Mouse (Mus musculus): ENCODE measurements around the gene Ndufv1.
"Not testable (repeated sequence)": the region's sequence is repeated elsewhere in the genome, so short reads cannot be mapped to it uniquely, and the experiment has no call there.

Ndufv1 gene

DNA sequence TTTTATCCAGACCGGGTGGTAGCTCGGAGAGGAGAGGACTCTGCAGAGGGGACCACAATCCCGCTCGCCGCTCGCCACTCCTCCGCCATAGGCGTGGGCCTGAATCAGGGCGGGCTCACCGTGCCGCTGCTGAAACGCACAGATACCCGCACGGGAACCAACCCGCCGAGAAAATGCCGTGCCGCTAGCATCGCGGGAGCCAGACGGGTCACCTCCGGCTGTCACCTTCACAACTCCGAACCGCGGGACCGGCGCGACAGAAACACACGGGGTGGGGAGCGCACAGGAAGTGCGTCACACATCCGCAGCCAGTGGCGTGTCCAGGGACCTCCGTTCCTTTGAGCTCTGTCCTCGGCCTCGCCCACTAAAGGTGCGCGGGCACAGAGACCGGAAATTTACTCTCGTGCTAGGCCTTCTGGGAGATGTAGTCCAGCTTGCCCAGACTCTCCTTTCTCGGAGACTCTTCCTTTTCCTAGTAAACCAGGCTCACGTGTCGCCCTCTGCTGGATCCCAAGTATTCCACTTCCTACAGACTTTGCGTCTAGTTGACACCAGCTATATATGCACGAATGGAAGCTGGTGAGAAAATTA, at the start of gene Ndufv1:
Gene Ndufv1, minus strand, starts transcription at position 375 of the 591 bp plus-strand sequence.
- peak; percentile 98 to 99 for DNase-seq (ENCODE audit: low spot score in 2 of 2)

DNA sequence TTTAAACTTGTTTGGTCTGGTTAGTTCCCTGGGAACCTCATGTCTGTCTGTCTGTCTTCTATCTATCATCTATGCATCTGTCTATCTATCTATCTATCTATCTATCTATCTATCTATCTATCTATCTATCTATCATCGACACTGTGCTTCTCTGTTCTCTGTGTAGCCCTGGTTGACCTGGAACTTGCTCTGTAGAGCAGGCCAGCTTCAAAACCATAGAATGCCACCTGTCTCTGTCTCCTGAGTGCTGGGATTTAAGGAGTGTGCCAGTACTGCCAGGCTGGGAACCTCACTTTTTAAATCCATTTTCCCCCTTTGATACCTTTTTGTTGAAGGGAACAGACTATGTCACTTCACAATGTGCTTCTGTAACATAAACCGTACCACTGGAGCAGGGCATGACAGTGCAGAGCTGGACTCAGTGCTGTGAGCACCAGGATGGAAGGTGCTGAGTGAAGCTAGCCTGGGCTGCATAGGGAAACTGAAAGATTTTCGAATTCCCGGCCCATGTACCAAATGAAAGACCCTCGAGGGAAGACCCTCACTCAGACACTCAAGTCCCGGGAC, 48.4 kb upstream of the Ndufv1 start:
- no peak for DNase-seq (ENCODE audit: low spot score in 2 of 2)

DNA sequence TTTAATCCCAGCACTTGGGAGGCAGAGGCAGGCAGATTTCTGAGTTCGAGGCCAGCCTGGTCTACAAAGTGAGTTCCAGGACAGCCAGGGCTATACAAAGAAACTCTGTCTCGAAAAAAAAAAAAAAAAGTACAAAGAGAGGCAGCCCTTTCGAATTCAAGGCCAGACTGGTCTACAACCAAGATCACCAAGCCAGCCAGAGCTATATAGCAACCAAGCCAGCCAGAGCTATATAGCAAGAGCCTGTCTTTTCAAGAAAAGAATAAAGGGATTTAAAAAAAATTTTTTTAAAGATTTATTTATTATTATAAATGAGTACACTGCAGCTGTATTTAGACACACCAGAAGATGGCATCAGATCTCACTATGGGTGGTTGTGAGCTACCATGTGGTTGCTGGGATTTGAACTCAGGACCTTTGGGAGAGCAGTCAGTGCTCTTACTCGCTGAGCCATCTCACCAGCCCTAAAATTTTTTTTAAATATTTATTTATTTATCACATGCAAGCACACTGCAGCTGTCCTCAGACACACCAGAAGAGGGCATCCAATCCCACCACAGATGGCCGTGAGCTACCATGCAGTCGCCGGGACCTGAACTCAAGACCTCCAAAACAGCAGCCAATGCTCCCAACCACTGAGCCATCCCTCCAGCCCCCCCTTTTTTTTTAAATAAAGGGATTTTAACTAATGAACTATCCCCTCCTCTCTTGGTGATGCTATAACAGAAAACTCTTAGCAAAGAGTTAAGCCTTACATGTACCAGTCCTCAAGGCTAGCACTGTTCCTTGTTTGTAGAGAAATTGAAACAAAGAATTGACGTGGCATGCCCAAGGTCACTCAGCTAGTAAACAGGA, 47.7 kb upstream of the Ndufv1 start:
- not testable (repeated sequence) for DNase-seq (ENCODE audit: low spot score in 2 of 2)

DNA sequence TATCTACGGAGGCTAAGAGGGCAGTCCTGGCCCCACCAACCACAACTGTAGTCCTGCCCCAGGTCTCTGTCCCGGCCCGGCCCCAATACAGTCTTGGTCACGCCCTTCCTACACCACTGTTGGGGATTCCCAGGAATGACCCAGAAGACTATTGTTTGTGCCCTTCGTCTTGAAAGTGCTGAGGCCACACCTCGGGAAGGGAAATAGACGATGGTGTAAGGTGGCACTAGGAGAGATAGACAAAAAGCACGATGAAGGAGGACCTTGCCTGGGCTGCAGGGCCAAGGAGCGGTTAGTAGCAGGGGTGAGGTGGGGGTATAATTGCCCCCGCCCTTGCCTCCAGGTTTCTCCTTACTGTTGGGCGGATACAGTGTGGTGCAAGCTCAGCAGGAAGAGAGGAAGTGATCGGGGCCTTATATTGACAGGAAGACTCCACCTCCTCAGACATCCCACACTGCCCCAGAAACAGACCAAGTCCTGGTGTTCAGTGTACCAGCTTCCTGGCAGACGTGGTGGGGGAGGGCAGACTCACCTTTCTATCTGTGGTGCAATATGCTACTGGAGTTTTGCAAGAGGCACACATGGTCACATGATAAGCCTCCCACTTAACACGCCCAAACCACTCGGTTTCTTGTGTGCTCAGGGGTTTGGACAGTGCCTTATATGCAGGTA, 46.6 kb upstream of the Ndufv1 start, which contains the start of gene Gstp3:
Gene Gstp3, minus strand, starts transcription at position 501 of the 672 bp plus-strand sequence.
- no peak for DNase-seq (ENCODE audit: low spot score in 2 of 2)

DNA sequence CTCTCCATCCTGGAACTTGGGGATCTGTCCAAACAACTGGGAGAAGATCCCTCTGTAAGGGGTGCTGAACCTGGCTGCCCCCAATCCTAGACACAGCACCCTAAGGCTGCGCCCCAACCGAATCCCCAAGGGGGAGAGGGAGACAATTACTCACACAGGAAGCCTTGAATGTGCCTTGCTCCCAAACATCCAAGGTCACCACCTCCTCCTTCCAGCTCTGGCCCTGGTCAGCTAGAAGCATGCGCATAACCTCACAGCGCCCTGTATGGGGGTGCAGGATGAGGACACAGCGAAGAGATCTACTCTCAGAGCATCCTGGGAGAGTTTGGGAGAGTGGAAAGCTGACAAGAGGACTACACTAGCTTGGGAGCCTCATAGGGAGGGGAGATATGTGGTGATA, 46.0 kb upstream of the Ndufv1 start:
- DNase-seq (ENCODE audit: low spot score in 2 of 2), result no peak

DNA sequence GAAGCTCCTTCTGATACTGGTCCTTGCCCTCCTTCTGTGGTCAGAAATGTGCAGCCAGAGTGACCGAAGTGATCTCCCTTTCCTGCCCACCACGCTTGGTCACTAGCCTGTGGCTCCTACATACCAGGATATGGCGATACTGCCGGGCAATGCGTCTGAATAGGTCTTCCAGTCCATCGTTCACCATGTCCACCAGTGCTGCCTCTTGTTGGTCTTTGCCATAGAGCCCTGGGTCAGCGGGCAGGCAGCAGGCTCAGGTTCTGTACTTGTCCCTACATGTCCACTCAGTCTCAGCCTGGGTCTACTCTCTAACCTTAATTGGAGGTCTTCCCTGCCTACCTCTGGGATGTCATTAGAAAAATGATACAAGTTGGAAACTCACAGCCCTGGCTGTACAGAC, 45.4 kb upstream of the Ndufv1 start:
- no peak for DNase-seq (ENCODE audit: low spot score in 2 of 2)

DNA sequence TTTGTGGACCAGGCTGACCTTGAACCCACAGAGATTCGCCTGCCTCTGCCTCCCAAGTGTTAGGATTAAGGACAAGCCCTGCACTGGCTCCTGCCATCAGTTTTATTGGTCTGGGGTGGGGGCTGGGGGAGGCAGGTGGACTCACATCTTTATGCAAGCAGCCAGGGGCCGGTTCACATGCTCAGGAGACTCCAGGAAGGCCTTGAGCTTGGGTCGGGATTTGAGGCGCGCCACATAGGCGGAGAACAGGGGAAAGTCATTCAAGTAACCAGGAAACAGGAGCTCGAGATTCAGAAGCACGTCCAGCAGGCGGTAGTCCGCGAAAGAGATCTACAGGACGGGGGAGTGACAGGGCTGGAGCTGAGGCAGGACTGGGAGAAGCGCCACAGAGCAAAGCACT, 44.8 kb upstream of the Ndufv1 start:
- no peak for DNase-seq (ENCODE audit: low spot score in 2 of 2)

DNA sequence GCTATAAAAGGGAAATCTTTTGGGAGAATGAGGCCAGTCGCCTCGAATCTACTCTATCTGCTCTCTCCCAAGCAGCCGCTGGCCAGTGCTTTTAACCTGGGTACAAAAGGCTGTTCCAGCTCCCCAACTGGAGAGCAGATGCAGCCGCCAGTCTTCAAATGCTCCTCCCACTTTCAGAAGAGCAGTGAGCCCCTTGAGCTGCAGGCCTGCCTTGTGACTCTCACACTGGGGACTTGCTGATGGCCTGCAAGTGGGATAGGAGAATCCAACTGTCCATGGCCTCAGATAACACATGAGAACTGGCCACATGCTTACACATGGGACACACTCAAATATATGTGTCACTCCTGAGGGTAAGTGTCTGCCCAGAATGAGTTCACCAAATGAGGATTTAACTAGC, 44.1 kb upstream of the Ndufv1 start:
- no peak for DNase-seq (ENCODE audit: low spot score in 2 of 2)

DNA sequence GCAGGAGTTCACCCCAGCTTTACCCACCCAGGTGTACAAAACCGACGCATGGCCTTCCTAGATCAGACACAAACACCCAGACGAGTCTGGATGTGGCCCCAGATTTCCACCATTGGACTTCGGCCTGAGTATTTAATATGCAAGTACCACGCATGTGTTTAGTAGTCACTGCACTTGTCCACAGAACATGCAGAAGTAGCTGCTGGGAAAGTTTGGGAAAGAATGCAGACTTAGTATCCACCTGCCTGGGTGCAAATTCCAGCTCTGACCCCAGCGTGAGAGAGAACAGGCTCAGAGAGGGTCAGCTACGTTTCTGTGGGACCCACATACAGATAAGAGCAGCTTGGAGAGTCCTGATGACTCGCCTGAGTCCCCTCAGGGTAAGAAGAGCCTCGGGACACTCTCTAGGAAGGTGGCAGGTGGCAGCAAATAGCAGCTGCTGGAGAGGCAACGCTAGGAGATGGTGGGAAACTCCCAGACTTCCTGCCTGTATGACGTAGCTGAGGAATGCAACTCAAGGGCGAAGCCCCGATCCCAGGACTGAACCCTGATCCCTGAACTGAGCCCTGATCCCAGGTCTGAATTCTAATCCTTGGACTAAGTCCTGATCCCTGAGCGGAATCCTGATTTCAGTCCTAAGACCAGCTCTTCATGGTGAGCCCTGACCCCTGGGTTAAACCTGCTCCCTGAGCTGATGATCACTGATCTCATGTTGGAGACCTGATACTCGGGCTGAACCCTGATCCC, 43.5 kb upstream of the Ndufv1 start:
- no peak for DNase-seq (ENCODE audit: low spot score in 2 of 2)

DNA sequence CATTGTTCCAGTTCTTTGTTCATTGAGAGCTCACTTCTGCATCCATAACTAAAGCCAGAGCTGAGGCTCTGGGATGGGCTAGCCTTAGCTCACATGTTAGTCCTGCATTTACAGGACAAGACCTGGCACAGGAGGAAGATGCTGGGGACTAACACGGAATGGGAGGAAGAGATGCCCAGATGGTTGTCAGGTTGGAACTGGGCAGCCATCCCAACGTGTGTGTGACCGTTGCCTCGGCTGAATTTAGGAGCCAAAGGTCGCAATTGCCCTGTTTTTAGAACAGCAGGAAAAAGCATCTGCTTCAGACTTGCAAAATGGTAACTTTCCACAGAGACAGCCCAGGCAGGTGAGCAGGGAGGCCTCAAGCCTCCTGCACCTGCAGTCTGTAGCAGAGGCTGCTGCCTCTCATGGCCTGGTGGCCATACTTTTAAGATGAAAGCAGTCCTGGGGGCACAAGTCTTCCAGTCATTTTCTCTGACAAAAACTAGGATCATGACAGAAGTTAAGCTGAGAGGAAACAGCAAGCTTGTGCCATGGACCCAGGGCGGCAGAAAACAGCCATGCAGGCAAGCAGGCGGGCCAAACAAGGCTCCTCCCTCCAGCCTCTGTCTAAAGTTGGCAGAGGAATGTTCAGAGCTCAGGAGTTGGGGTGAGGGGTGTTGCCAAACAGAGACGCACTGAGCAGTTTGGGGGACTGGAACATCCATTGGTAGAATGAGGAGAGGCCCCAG, 42.8 kb upstream of the Ndufv1 start:
- no peak for DNase-seq (ENCODE audit: low spot score in 2 of 2)

DNA sequence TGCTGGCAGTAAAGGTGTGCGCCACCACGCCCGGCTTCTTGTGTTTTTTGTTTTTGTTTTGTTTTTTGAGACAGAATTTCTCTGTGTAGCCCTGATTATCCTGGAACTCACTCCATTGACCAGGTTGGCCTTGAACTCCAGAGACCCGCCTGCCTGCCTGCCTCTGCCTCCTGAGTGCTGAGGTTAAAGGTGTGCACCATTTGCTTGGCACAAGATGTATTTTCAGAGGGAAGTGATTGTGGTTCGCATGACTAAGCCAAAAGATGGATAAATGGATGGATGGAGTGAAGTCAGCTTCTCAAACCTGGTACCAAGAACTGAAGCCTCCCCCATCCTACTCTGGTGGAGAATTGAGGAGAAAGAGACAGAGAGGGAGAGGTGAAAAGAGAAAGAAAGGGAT, 42.0 kb upstream of the Ndufv1 start:
- no peak for DNase-seq (ENCODE audit: low spot score in 2 of 2)

DNA sequence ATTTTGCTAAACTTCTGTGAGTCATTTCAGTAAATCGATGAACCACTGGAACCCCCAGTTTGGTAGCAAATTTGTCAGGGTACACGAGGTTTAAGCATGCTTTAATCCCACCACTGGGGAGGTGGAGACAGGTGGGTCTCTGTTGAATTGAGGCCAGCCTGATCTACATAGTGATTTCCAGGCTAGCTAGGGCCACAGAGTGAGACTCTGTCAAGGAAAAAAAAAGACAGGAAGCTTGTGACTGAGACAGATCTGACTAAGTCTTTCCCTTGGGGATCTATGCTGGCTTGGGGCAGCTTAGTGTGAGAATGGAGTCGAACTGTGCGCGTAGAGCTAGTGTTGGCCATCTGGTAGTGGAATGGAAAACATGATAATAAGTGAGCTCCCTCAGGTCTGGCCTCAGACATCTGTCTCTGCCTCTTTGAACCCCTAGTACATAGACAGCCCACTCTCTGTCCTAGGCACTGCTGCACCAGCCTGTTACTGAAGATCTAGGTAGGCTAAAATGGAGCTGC, 40.0 kb upstream of the Ndufv1 start:
- DNase-seq (ENCODE audit: low spot score in 2 of 2), result no peak

DNA sequence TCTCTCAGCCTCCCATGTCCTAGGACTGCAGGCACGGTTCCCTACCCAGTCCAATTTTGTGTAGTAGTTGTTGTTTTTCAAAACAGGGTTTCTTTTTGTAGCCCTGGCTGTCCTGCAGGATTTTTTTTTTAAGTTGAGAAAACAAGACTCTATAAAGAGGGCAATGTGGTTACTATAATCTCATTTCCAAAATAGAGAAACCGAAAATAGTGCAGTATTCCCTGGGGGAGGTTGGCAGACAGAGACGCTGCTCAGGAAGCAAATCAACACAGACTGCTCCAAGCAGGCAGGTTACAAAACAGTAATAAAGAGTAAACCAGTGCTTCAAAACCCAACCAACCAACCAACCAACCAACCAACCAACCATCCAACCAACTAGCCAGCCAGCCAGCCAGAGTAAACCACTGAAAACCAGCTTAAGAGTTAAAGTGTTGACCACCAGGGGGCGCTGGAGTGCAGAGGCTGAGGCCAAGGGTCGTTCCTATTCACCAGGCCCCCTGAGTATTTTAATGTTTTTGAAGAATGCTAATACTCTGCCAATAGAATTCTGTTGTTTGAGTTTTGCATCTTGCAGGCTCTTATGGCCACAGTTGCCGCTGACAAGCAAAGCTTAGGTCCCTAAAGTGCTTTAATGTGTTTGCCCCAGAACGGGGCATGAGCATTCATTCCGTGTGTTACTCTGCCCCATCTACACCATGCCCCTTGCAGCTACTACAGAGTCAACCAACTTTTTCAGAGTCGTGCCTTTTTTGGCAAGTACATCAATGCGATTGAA, 39.3 kb upstream of the Ndufv1 start:
- peak; percentile 52 to 55 for DNase-seq (ENCODE audit: low spot score in 2 of 2)

DNA sequence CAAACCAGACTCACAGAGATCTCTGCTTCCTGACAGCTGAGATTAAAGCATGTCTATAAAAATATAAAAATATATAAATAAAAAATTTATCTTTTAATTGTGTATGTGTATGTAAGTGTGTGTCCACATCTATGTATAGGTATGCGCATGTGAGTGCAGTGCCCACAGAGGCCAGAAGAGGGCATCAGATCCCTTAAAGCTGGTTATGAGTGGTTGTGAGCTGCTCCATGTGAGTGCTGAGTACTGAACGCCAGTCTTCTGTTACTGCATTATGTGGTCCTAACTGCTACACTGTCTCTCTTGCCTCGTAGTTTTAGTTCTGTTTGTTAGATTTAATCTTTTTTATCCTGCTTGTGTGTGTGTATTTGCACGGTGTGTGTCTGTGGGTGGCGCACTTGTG, 38.4 kb upstream of the Ndufv1 start:
- DNase-seq (ENCODE audit: low spot score in 2 of 2), result no peak

DNA sequence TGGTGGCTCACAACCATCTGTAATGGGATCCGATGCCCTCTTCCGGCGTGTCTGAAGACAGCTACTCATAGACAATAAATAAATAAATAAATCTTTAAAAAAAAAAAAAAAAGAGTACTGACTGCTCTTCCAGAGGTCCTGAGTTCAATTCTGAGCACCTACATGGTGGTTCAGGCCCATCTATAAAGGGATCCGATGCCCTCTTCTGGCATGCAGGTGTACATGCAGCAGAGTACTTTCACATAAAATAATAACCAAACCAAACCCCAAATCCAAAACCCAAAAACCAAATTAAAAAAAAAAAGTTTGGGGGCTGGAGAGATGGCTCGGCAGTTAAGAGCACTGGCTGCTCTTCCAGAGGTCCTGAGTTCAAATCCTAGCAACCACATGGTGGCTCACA, 36.5 kb upstream of the Ndufv1 start:
- DNase-seq (ENCODE audit: low spot score in 2 of 2), result not testable (repeated sequence)

DNA sequence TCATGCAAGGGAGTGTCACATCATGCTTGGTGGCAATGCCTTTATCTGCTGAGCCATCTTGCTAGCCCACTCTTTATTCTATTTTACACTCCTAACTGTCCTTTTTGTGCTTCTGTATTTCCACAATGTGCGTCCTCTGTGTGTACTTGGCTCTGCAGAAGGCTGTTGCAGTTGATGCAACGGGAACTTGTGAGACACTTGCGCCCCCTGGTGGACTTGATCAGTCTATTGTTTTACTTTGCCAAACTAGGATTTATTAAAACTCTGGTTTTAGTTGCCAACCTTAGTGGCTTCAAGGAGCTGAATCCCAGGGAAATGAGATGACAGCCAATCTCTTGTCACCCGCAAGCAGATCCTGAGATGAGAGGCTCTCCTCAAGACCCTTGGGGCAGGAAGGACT, 35.3 kb upstream of the Ndufv1 start:
- peak; percentile 61 to 71 for DNase-seq (ENCODE audit: low spot score in 2 of 2)

DNA sequence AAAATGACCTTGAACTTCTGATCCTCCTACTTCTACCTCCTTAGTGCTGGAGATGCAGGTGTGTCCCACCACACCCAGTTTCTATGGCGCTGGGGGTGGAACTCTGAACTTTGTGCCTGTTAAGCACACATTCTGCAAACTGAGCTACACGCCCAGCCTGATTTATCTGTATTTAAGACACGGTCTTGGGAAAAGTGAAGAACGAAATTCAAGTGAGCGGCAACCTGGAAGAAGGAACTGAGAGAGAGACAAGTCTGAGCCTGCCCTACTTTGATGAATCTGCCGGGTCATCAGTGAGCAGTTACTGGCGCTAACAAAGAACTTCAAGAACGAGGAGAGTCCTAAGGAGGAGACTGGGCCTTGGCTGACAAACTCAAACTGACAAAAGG, 34.3 kb upstream of the Ndufv1 start:
- no peak for DNase-seq (ENCODE audit: low spot score in 2 of 2)

DNA sequence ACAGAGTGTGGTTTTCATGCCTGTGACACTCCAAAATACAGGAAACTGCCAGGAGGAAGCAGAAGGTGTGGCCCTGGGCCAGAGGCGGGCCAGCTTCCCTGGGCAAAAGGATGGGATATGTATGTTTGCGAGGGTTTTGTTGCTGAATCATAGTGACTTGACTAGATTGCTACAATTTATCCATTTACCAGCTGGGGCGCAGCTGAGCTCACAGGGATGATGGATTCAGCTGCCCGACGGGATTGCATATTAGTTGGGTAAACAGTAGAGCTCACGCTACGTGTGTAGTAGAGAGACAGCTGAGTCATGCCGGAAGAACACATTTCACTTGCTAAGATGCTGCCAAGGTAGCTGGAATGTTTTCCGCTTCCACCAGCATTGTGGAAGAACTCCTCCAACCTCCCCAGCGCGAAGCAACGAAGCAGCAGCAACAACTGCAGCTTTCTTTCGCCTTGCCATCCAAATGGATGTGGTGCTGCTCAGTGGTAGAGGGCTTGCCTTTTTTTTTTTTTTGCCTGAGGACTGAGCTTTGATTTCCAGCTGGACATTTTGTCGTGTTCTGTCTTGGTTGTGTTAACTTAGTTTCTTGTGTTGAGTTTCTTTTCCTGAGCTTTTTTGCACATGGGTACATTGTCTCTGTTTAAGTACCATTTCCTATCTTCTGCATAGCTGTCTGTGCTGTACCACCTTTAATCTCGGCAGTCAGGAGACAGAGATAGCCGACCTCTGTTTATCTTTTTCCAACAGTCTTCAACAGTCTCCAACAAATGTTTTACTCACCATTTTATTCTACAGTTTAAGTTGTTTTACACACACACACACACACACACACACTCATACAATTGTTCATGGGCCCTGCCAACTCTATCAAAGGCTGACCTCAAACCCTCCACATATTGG, 33.6 kb upstream of the Ndufv1 start, which contains the start of gene Gstp2:
Gene Gstp2, minus strand, starts transcription at position 58 of the 900 bp plus-strand sequence.
- DNase-seq (ENCODE audit: low spot score in 2 of 2), result peak; percentile 85 to 90

DNA sequence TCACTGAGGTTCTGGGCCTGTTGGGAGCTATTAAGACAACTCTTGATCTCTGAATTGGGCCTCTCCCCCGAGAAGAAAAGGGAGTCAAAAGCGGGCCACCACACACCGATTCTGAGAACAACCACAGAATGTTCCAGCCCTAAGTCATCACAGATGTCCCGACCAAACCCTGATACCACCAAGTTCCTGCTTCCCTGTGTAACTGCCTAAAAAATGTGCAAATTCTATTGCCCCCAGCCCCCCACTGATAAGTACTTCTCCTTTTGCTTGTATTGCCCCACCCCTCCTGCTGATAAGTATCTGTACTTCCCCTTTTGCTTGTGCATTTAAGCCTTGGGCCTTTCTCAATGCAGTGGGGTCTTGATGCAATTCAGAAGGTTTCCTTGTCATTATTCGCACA, 31.5 kb upstream of the Ndufv1 start:
- DNase-seq (ENCODE audit: low spot score in 2 of 2), result not testable (repeated sequence)
